Mouse (Mus musculus) frontal cortex, postnatal 36 days (tissue): ENCODE measurements around the gene Pcbp1.
A peak's percentile ranks its signal among the peaks of the same experiment; 100 is the strongest.
"Not testable (repeated sequence)": the region's sequence is repeated elsewhere in the genome, so short reads cannot be mapped to it uniquely, and the experiment has no call there.

Experiments
- DNase-seq, 2 experiments: peaks; one replicate each; pipeline ENCODE4 v3.0.0; 2022; ENCODE audit warnings: low spot score in 2 of 2

Gene Pcbp1

DNA sequence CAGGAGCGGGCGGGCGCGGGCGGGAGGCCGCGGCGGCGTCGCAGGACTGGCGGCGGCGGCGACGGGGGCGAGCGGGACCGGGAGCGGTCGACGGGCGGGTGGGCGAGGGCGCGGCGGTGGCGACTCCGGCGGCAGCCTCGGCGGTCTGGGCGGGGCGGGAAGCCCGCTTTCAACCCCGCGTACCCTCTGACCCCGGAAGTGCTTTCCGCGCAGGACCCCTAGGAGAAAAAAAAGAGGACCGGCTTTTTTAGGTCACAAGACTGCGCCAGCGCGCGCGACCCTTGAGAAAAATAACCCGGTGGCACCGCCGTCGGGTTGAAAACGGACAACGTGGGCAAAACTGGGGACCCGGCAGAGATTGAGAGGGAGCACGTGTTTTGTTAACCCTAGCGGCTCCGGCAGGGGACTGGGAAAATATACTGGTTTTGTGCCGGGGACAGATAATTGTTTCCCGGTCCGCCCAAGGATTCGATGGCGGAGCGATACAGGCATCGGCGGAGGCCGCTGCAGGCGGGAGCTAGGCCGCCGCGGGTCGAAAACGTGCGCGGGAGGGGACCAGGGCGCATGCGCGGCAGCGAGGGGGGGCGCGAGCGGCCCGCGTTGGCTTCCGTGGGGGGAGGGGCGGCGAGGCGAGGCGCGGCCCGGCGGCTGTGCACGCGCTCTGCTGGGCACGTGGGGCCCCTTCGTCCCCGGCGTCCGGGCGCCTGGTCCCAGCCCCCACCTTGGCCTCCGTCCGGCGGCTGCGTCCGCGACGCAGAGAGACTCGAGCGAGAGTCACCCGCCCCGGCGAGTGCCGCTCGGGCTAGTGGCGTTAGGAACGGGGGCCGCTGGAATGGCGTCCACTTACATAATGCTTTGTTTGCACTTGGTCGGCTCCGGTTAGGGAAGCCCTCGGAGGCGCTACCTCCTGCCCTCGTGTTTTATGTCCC is at the start of gene Pcbp1:
Pcbp1 (minus strand) TSS at position 290 of the 929 bp plus-strand sequence.
- peak; percentile 95 to 96 for DNase-seq

DNA sequence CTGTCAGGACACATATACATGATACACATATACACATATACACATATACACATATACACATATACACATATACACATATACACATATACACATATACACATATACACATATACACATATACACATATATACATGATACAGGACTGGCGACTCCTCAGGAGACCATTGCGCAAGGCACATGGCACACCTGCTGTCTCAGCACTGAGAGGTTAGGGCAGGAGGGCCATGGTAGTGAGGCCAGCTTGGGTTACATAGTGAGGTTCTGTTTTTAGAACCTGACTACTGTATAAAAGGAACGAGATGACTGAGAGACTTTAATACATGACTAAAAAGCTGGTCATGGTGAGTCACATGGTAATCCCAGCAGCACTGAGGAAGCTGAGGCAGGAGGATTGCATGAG is 48.4 kb upstream of the Pcbp1 start:
- DNase-seq, result no peak

DNA sequence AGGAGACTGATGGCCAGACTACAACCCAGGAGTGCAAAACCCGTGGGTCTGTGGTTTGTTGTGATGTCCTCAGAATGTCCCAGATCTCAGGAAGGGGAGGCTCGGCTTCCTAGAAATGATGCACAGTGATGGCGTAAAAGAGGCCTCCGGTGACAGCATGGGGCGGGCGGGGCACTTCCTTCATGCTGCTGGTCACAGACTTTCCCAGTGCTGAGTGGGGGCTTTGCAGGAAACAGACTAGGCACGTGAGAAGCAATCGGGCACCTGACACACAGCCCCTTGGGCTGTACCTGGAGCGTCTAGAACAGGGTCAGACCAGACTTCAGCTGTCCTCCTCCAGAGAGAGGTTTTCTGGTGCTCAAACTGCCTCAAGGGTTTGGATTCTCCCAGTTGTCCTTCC is 44.7 kb upstream of the Pcbp1 start:
- no peak for DNase-seq

DNA sequence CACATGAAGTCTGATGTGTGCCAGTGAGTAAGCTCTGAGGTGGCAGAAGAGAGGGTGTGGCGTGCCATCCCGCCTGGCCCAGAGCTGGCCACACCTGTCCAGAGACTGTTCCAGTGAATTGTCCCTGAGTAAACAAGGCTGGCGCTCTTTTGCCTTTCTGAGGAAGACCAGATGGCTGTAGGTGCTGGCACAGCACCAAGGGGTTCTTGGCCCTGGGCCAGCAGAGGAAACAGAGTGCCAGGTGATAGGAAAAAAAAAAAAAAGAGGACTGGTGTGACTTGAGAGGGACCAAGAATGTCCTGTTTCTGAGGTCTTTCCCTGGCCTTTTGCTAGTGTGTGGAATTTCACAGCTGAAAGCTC is 43.3 kb upstream of the Pcbp1 start:
- no peak for DNase-seq

DNA sequence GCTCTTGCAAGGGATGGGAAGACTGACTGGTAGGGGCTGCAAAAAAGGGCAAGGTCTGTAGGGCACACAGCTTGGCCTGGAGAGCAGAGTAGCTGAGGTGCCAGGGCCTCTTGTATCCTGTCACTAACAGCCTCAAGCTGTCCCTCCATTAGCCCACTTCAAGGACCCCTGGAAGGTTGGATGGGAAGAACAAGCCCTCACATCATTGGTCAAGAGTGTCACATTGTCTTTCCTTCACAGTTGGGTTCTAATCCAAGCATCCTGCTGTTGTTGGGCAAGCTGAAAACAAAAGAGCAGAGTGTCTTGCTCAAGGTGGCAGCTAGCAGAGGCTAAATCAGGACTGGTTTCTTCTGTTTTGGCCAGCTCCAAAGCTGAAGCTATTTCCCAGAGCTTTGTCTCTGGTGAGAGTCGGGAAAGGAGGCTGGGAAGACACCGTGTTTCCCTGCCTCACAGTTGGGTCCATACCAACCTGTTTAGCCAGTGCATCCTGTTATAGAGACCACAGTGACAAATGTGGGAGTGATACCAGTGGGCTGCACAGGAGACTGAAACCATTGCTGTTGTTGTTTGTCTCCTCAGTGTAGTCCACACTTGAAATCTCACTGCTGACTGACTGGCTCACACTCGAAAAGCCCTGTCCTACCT is 42.8 kb upstream of the Pcbp1 start:
- DNase-seq, result no peak

DNA sequence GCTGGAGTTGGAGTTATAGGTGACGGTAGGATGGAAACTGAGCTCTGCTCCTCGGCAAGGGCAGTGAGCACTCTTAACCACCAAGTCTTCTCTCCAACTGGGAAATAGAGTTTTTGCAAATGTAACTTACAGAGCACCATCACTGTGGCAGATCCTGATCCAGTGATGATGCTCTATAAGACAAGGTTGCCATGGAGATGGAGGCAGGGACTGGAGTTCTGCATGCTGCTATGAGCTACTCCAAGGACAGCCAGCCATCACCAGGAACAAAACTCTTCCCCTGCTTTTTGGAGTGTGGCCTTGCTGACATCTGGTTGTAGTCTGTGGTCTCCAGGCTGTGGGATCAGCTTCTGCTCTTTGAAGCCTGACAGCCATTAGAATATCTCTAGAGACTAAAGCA is 39.7 kb upstream of the Pcbp1 start:
- no peak for DNase-seq

DNA sequence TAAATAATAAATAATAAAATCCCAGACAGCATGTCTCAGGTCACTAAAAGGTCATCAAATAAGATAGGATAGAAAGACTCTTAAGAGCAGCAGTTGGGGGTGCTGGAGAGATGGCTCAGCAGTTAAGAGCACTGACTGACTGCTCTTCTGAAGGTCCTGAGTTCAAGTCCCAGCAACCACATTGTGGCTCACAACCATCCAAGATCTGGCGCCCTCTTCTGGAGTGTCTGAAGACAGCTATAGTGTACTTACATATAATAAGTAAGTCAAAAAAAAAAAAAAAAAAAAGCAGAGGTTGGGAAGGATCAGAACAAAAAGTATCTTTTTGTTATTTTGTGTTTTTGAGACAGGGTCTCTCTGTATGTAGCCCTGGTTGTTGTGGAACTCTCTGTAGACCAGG is 31.1 kb upstream of the Pcbp1 start:
- DNase-seq, result not testable (repeated sequence)

DNA sequence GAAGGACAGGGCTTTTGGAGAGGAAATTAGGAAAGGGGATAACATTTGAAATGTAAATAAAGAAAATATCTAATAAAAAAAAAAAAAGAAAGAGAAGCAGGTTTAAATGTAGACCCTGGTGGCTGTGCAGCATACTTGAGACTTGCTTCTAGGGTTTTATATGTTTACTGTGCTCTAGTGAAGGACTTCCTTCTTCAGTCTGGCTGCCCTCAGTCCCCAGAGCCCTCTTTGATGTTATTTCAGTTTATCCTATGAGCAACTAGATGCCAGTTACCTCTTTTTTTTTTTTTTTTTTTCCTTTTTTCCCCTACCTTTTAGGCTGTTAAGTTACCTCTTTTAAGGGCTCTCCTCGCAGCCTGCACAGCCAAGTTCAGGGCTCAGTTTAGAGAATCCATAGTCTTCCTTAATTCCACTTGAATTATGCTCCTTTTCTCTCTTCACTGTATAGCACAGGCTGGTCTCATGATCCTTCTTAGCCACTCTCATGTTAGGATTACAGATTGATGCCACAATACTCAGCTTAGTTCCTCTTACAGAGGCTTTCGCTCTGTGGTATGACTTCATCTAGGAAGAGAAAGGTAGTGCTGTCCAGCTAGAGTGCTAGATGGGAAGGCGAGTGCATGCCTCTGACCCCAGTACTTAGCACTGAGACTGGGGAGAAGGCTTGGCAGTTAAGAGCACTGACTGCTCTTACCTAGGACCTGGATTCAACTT is 30.4 kb upstream of the Pcbp1 start:
- no peak for DNase-seq

DNA sequence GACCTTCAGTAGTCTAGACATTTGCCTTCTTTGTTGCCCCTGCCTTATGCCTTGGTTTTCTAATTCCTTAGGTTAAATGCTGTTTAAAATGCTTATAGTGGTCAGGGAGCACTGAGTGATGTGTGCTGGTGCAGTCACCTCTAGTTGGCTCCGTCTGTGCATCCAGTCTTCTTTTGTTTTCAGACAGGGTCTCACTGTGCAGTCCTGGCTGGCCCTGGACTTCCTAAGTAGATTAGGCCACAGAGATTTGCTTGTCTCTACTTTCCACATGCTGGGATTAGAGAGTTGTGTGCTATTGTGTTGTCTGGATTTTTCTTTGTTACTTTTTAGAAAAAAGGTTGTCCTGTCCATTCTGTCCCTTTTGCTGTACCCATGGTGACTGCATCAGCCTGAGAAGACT is 24.5 kb upstream of the Pcbp1 start:
- DNase-seq, result no peak

DNA sequence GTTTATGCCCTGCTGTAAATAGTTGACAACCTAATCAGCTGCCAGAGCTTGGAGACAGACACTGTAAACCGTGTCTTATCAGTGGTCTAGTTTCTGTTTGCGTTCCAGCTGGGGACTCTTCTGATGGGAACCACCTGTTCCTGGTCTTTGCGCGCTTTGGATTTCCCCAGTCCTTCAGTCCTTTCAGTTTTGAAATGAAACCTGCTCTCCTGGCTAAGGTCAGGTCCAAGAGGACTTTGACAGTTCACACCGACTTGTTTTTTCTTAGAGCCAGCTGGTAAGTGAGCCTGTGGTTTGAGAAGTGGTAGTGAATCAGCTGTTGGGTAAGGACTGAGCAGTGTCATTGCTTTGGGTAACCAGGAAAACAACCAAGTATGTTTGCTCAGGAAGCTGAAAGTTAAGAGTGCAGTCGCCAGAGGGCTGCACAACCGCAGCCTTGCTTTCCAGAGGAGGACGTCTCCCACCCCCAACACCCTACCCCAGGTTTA is 21.8 kb upstream of the Pcbp1 start:
- DNase-seq, result no peak

DNA sequence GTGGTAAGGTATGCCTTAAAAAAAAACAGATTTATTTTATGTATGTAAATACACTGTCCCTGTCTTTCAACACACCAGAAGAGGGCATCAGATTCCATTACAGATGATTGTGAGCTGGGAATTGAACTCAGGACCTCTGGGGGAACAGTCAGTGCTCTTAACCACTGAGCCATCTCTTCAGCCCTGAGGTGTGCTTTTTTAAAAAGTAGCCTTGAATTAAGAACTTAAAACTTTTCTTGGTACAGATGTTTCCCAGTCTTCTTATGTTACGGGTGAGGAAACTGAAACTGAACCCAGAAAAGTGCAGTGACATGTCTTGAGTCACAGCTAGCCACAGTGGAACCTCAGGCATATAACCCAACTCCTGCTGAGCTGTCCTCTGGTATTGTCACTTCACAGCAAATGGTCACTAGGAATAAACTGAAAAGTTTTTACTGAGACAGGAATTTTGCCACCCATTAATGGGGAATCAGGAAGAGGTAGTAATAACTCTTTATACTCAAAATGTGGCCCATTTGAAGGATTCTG is 21.2 kb upstream of the Pcbp1 start:
- no peak for DNase-seq

DNA sequence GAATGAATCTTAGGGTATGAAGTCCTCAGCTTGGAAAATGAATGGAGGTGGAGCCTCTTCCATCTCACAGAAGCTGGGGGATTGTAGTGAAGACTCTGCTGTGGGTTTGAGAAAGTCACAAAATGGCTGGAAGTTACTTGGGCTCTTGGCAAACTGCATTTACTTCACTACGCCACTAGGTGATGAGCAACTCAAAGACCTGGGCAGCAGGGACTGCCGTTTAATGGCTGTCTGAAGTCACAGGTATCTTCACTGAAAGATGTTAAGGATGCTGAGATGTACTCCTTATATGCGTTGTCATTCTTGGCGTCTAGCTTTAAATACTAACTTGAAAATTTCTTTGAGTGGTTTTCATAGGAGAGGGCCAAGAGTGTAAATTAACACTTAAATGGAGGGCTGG is 19.1 kb upstream of the Pcbp1 start:
- DNase-seq, result peak in 1 of 2 experiments; percentile 42

DNA sequence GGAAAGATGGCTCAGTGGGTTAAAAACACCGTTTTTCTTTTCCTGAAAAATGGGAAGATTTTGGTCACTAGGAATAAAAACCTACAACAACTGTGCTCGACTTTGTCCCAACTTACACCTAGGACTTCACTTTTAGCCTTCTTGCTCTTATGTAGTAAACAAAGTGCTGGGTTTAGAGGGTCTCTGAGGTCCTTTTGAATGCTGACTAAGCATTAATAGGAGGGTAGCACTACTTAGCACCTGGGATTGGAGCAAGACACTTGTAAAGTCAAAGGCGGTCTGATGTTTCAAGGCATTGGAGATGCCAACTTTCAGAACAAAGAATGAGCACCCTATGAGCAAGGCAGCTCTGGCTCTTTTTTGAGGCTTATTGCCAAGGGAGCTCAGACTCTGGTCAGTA is 17.7 kb upstream of the Pcbp1 start:
- no peak for DNase-seq

DNA sequence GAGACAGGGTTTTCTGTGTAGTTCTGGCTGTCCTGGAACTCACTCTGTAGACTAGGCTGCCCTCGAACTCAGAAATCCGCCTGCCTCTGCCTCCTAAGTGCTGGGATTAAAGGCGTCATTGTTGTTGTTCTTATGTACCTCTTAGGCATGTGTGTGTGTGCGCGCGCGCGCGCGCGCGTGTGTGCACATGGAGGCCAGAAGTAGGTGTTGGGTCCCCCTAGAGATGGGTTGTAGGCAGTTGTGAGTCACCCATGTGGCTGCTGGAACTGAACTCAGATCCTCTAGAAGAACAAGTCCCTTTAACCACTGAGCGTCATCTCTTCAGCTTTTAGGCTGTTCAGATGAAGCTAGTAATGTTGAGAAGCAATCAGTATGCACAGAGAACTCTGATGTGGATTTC is 16.9 kb upstream of the Pcbp1 start:
- no peak for DNase-seq

DNA sequence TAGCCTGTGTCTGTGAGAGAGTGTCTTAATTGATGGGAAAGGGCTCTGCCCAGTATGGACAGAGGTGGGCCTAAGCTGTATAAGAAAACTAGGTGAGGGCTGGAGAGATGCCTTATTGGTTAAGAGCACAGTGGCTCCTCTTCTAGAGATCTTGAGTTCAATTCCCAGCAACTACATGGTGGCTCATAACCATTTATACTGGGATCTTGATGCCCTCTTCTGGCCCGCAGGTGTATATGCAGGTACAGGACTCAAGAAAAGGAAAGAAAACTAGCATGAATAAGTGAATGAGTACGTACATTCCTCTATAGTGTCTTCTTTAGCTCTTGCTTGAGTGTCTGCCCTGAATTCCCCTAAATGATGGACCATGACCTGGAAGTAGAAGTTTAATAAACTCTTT is 15.5 kb upstream of the Pcbp1 start:
- no peak for DNase-seq

DNA sequence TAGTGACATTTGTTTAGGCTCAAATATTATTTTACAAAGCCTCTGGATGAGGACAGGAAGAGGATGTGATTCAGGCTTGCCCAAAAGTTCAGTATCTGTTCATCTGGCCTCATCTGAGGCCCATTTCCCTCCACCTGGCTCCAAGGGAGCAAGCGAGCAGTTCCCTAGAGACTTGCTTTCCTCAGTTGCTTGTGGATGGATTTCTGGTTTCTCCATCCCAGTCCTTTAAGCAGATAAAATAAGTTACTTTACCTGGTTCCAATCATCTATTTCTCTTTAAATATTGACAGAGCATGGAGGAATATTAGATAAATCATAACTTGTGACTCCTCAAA is 2.3 kb upstream of the Pcbp1 start:
- DNase-seq, result no peak

DNA sequence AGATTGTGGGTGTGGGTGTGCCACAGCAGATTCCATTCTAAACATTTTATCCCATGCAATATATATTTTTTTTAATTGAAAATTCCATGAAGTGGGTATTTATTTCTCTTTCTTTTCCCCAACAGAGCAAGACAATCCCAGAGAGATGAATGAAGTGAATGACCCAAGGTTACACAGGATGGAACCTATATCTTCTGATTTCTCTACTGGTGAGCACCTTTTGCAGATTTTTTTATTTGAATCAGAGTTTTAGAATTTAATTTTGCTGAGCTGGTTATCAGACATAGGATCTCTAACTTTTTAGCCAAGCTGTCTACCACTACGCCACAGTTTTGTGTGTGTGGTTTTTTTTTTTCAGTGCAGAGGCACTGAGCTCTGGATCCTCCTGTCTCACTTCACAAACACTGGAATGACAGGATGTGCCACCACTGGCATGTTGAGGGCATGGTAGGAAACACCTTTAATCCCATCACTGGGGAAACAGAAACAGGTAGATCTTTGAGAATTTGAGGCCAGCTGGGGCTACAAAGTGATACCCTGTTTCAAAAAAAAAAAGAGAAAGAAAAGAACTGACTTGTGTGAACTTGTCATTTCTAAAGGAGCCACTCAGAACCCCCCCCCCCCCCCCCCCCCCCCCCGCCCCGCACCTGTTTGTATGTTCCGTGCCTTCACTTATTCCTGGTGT is 1.8 kb upstream of the Pcbp1 start:
- no peak for DNase-seq

DNA sequence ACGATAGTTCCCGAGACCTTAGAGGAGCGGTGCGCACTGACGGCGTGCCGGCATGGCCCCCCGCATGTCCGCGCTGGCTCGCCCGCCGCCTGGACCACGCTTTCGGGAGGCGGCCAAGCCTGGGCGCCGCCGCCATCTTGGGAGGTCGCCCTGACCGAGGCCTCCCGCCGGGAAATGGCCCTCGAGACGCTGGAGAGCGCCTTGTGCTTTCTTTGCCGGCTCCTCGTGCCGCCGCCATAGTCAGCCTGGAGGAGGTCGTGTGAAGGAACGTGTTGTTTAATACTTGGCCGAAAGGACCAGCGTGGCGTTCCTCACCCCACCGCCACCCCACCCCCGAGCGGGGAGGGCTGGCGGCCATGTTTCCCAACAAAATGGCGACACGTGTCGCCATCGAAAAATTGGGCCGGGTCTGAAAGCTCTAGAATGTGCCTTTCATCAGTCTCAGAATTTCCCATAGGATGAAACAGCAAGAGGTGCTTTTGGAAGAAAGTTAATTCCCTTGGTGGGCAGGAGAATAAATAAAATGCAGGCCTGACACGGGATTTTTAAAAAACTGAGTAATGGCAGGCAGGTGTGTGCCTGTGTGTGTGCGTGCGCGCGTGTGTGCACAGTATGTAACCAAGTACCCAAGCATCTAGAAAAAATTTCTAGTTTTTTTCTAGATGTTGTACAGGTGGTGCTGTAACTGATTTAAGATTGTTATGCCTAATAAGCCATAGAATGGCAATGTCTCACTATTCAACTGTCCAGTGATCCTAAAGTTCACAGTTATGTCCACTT is 1.0 kb upstream of the Pcbp1 start:
- DNase-seq, result peak in 1 of 2 experiments; percentile 89

DNA sequence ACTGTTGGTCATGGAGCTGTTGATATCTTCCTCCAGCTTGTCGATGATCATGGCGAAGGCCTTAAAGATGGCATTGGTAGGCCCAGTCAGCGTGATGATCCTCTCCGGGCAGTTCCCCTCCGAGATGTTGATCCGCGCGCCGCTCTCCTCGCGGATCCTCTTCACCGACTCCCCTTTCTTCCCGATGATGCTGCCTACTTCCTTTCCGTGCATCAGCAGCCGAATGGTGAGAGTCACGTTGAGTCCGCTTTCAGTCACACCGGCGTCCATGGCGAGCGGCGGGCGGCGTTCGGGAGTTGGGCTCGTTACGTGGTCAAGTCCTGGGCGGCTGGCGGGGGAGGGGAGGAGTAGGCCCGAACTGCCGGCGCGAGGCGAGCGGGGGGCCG is 482 bp downstream of the Pcbp1 start:
- DNase-seq, result peak; percentile 77 to 84

DNA sequence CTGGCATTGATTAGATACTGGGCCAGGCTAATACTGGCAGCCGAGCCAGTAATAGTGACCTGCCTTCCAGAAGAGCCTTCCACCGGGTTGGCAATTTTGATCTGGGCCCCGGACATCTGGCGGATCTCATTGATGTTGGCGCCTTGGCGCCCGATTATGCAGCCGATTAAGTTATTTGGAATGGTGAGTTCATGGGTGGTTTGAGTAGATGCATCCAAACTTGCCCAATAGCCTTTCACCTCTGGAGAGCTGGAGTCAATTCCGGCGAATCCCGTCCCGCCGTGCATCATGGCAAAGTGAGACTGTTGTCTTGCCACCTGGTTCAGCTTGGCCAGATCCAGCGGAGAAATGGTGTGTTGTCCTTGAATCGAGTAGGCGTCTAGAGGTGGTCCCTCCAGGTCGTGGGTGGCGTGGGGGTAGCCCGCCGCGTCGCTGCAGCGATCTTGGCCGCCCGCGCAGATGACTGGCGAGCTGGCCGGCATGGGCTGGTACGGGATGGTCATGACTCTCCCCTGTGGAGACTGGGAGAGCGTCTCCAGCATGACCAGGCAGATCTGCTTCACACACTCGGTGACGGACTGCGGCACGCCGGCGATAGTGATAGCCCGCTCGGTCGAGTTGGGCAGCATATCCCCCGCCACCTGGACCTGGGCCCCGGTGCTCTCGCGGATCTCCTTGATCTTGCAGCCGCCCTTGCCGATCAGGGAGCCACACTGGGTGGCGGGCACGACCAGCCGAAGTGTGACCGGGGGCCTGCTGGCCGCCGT is 1.1 kb downstream of the Pcbp1 start:
- DNase-seq, result peak; percentile 55
